Mouse (Mus musculus): ENCODE measurements at regions not wholly inside any gene's neighbourhood (a gene's known extent, or its start where the extent isn't known, plus 50 kb on each side); places are given as distances from the start of the nearest gene placed in this dataset.

GRCm38 (mm10) chr11:19758892-19759291 lies 165.3 kb upstream of the Spred2 start:
- no peaks in the 10 kb centered on the region for H3K9me3 ChIP-seq
- DNase-seq (ENCODE audit: low spot score) = no peak
- H3K36me3 ChIP-seq = no peaks in the 10 kb centered on the region
- no peak overlapping the region for H3K27ac ChIP-seq
- H3K4me3 ChIP-seq = no peak overlapping the region
- peaks cover 26% of the 10 kb centered on the region for H3K4me1 ChIP-seq (replicated peaks)
- H3K27me3 ChIP-seq (ENCODE audit: insufficient read depth, poor library complexity, severe bottlenecking) = peaks cover 13% of the 10 kb centered on the region; the same call in 1 of the 2 replicates
- 86% methylated on average over 4 of the region's 4 CpGs for WGBS

- peak overlapping the region; percentile 12; the same call in 1 of the 2 replicates for H3K4me3 ChIP-seq
Observed at GRCm38 (mm10) chr11:19760861-19761693, 163.1 kb upstream of the Spred2 start.

GRCm38 (mm10) chr11:19761694-19761976 lies 162.5 kb upstream of the Spred2 start:
- no peaks in the 10 kb centered on the region for H3K9me3 ChIP-seq

More at GRCm38 (mm10) chr11:19760861-19761693, 163.1 kb upstream of the Spred2 start:
- H3K4me1 ChIP-seq (replicated peaks) = peaks cover 26% of the 10 kb centered on the region
- H3K27me3 ChIP-seq (ENCODE audit: insufficient read depth, poor library complexity, severe bottlenecking) = peaks cover 13% of the 10 kb centered on the region; the same call in 1 of the 2 replicates
- 20% methylated on average over 16 of the region's 16 CpGs for WGBS
- H3K27ac ChIP-seq = peak overlapping the region; percentile 57
- no peaks in the 10 kb centered on the region for H3K9me3 ChIP-seq
- peak; percentile 65 for DNase-seq (ENCODE audit: low spot score)
- H3K36me3 ChIP-seq = no peaks in the 10 kb centered on the region

GRCm38 (mm10) chr11:19767316-19767715 lies 156.9 kb upstream of the Spred2 start:
- no peak overlapping the region for H3K27ac ChIP-seq
- H3K4me1 ChIP-seq (replicated peaks) = no peaks in the 10 kb centered on the region
- WGBS = 89% methylated on average over 5 of the region's 5 CpGs

More at GRCm38 (mm10) chr11:19761694-19761976, 162.5 kb upstream of the Spred2 start:
- no peak overlapping the region for H3K4me3 ChIP-seq
- H3K27ac ChIP-seq = peak overlapping the region; percentile 57
- H3K36me3 ChIP-seq = no peaks in the 10 kb centered on the region
- peaks cover 26% of the 10 kb centered on the region for H3K4me1 ChIP-seq (replicated peaks)
- no peak for DNase-seq (ENCODE audit: low spot score)
- H3K27me3 ChIP-seq (ENCODE audit: insufficient read depth, poor library complexity, severe bottlenecking) = peaks cover 13% of the 10 kb centered on the region; the same call in 1 of the 2 replicates
- WGBS = 44% methylated on average over 4 of the region's 4 CpGs

GRCm38 (mm10) chr11:19767871-19768270 lies 156.3 kb upstream of the Spred2 start:
- Histone ChIP-seq H3K27ac (no peak overlapping the region), H3K36me3 (no peaks in the 10 kb centered on the region), H3K4me3 (no peak overlapping the region), H3K4me1 (replicated peaks) (no peaks in the 10 kb centered on the region), H3K9me3 (no peaks in the 10 kb centered on the region), H3K27me3 (ENCODE audit: insufficient read depth, poor library complexity, severe bottlenecking) (no peaks in the 10 kb centered on the region)
- no peak for DNase-seq (ENCODE audit: low spot score)
- WGBS = 92% methylated on average over 9 of the region's 9 CpGs

More at GRCm38 (mm10) chr11:19767316-19767715, 156.9 kb upstream of the Spred2 start:
- Histone ChIP-seq H3K27me3 (ENCODE audit: insufficient read depth, poor library complexity, severe bottlenecking) (peaks cover 1% of the 10 kb centered on the region; the same call in 1 of the 2 replicates), H3K9me3 (no peaks in the 10 kb centered on the region), H3K36me3 (no peaks in the 10 kb centered on the region), H3K4me3 (no peak overlapping the region)
- DNase-seq (ENCODE audit: low spot score) = no peak

GRCm38 (mm10) chr11:19768962-19769361 lies 155.2 kb upstream of the Spred2 start:
- no peaks in the 10 kb centered on the region for H3K36me3 ChIP-seq
- DNase-seq (ENCODE audit: low spot score) = no peak
- 90% methylated on average over 1 of the region's 1 CpGs for WGBS
- H3K4me1 ChIP-seq (replicated peaks) = peaks cover under 1% of the 10 kb centered on the region; the same call in 1 of the 2 replicates
- no peak overlapping the region for H3K27ac ChIP-seq
- H3K27me3 ChIP-seq (ENCODE audit: insufficient read depth, poor library complexity, severe bottlenecking) = no peaks in the 10 kb centered on the region
- no peak overlapping the region for H3K4me3 ChIP-seq
- H3K9me3 ChIP-seq = no peaks in the 10 kb centered on the region

- DNase-seq (ENCODE audit: low spot score) = no peak
- Histone ChIP-seq H3K27me3 (ENCODE audit: insufficient read depth, poor library complexity, severe bottlenecking) (0 out of 2 replicates have a peak, but pooled peaks cover 1% of the 10 kb centered on the region), H3K9me3 (no peaks in the 10 kb centered on the region)
Observed at GRCm38 (mm10) chr11:19774010-19774409, 150.2 kb upstream of the Spred2 start.

GRCm38 (mm10) chr11:19775741-19776140 lies 148.4 kb upstream of the Spred2 start:
- H3K4me3 ChIP-seq = no peak overlapping the region
- WGBS = 90% methylated on average over 4 of the region's 4 CpGs
- H3K9me3 ChIP-seq = no peaks in the 10 kb centered on the region
- DNase-seq (ENCODE audit: low spot score) = no peak
- no peaks in the 10 kb centered on the region for H3K36me3 ChIP-seq
- H3K27me3 ChIP-seq (ENCODE audit: insufficient read depth, poor library complexity, severe bottlenecking) = peaks cover 14% of the 10 kb centered on the region; the same call in 1 of the 2 replicates
- no peak overlapping the region for H3K27ac ChIP-seq
- peaks cover 12% of the 10 kb centered on the region; the same call in 1 of the 2 replicates for H3K4me1 ChIP-seq (replicated peaks)

More at GRCm38 (mm10) chr11:19774010-19774409, 150.2 kb upstream of the Spred2 start:
- H3K4me3 ChIP-seq = no peak overlapping the region
- peaks cover 12% of the 10 kb centered on the region; the same call in 1 of the 2 replicates for H3K4me1 ChIP-seq (replicated peaks)
- H3K27ac ChIP-seq = no peak overlapping the region
- WGBS = 38% methylated on average over 9 of the region's 9 CpGs
- no peaks in the 10 kb centered on the region for H3K36me3 ChIP-seq

GRCm38 (mm10) chr11:19776473-19777200 lies 147.5 kb upstream of the Spred2 start:
- no peak overlapping the region for H3K4me3 ChIP-seq
- no peak for DNase-seq (ENCODE audit: low spot score)
- H3K27ac ChIP-seq = no peak overlapping the region
- no peaks in the 10 kb centered on the region for H3K9me3 ChIP-seq
- peaks cover 12% of the 10 kb centered on the region; the same call in 1 of the 2 replicates for H3K4me1 ChIP-seq (replicated peaks)
- H3K27me3 ChIP-seq (ENCODE audit: insufficient read depth, poor library complexity, severe bottlenecking) = peaks cover 14% of the 10 kb centered on the region; the same call in 1 of the 2 replicates
- 68% methylated on average over 9 of the region's 9 CpGs for WGBS
- H3K36me3 ChIP-seq = no peaks in the 10 kb centered on the region

GRCm38 (mm10) chr11:19778191-19778590 lies 146.0 kb upstream of the Spred2 start:
- Histone ChIP-seq H3K36me3 (no peaks in the 10 kb centered on the region), H3K9me3 (no peaks in the 10 kb centered on the region), H3K27ac (no peak overlapping the region), H3K4me3 (no peak overlapping the region), H3K4me1 (replicated peaks) (peaks cover 12% of the 10 kb centered on the region; the same call in 1 of the 2 replicates), H3K27me3 (ENCODE audit: insufficient read depth, poor library complexity, severe bottlenecking) (peaks cover 14% of the 10 kb centered on the region; the same call in 1 of the 2 replicates)
- no peak for DNase-seq (ENCODE audit: low spot score)
- WGBS = 86% methylated on average over 2 of the region's 2 CpGs

- no peak overlapping the region for H3K4me3 ChIP-seq
- no peaks in the 10 kb centered on the region; the same call in 1 of the 2 replicates for H3K4me1 ChIP-seq (replicated peaks)
- peaks cover 14% of the 10 kb centered on the region; the same call in 1 of the 2 replicates for H3K27me3 ChIP-seq (ENCODE audit: insufficient read depth, poor library complexity, severe bottlenecking)
- no peak for DNase-seq (ENCODE audit: low spot score)
- 53% methylated on average over 14 of the region's 14 CpGs for WGBS
- H3K27ac ChIP-seq = no peak overlapping the region
- no peaks in the 10 kb centered on the region for H3K9me3 ChIP-seq
- no peaks in the 10 kb centered on the region for H3K36me3 ChIP-seq
Observed at GRCm38 (mm10) chr11:19785110-19785509, 139.1 kb upstream of the Spred2 start.

GRCm38 (mm10) chr11:19796950-19797670 lies 127.1 kb upstream of the Spred2 start:
- 88% methylated on average over 4 of the region's 4 CpGs for WGBS
- no peaks in the 10 kb centered on the region for H3K4me1 ChIP-seq (replicated peaks)
- H3K36me3 ChIP-seq = no peaks in the 10 kb centered on the region
- H3K4me3 ChIP-seq = no peak overlapping the region
- no peaks in the 10 kb centered on the region for H3K27me3 ChIP-seq (ENCODE audit: insufficient read depth, poor library complexity, severe bottlenecking)
- H3K9me3 ChIP-seq = peaks cover 3% of the 10 kb centered on the region; the same call in 1 of the 2 replicates
- H3K27ac ChIP-seq = no peak overlapping the region
- DNase-seq (ENCODE audit: low spot score) = no peak

Measured in hindbrain, embryonic 10.5 days (tissue).